Mouse (Mus musculus) lung, embryonic 16.5 days (tissue): ENCODE results near the gene Myh14. TPM values are rescaled to one million over a fixed set of nuclear protein-coding genes. Genes with fewer than 3 reads are reported as not detected.

ENCODE experiments used
- ATAC-seq: fragments of 200-750 bp; cut with Nextera tagmentation; 2 replicates; pipeline ENCODE4 v1.8.0; 2017; ENCODE audit warnings: low read depth, mild to moderate bottlenecking, moderate library complexity
- H3K27ac ChIP-seq: fragments of 300-500 bp; sonication (generic); 2 replicates; pipeline ENCODE4 v1.5.1; 2014; ENCODE audit warnings: mild to moderate bottlenecking, control low read depth, low read length
- H3K27me3 ChIP-seq: fragments of 300-500 bp; sonication (generic); 2 replicates; pipeline ENCODE4 v1.6.1; 2014; ENCODE audit warnings: low read depth, low read length, mixed read lengths; ENCODE audit not compliant: control insufficient read depth, insufficient read depth
- H3K36me3 ChIP-seq: fragments of 300-500 bp; sonication (generic); 2 replicates; pipeline ENCODE4 v1.6.1; 2014; ENCODE audit warnings: low read length; ENCODE audit not compliant: control insufficient read depth, insufficient read depth
- H3K4me1 ChIP-seq: fragments of 300-500 bp; sonication (generic); replicated peaks from 2 replicates; pipeline ENCODE4 v1.6.1; 2014; ENCODE audit warnings: low read length, mixed read lengths; ENCODE audit not compliant: control insufficient read depth, insufficient read depth
- H3K4me2 ChIP-seq: fragments of 300-500 bp; sonication (generic); 2 replicates; pipeline ENCODE4 v1.6.1; 2014; ENCODE audit warnings: low read depth, low read length, control low read depth
- H3K4me3 ChIP-seq: fragments of 300-500 bp; sonication (generic); 2 replicates; pipeline ENCODE4 v1.5.1; 2014; ENCODE audit warnings: mild to moderate bottlenecking, low read length, control low read depth
- H3K9ac ChIP-seq: fragments of 300-500 bp; sonication (generic); 2 replicates; pipeline ENCODE4 v1.6.1; 2014; ENCODE audit warnings: low read length, control low read depth
- H3K9me3 ChIP-seq: fragments of 300-500 bp; sonication (generic); 2 replicates; pipeline ENCODE4 v1.6.1; 2016; ENCODE audit warnings: low read length; ENCODE audit not compliant: control insufficient read depth
- WGBS: fragments of 180-500 bp; shearing (Covaris S2); extraction: QIAGEN DNeasy Blood & Tissue Kit; methylation state at CpG from one replicate; pipeline ENCODE4 v1.1.7; 2014; 5-methylcytosine and 5-hydroxymethylcytosine counted together
- polyA plus RNA-seq: library from polyadenylated mRNA; unstranded; fragments of >200 nt; fragmentation: Nextera tagmentation; extraction: Ambion mirVana; gene quantifications from 2 replicates; pipeline ENCODE4 v1.2.1, GENCODE M21; 2015

The Myh14 gene
- polyA plus RNA-seq, 1 experiment from 2014 or later = 38.8 TPM

GRCm38 (mm10) chr7:44647042-44647724, 23.5 kb downstream of the Myh14 start:
- Histone ChIP-seq H3K4me2 (no peak overlapping the region), H3K4me1 (no peaks in the 10 kb centered on the region), H3K4me3 (no peak overlapping the region), H3K27ac (no peak overlapping the region), H3K36me3 (no peaks in the 10 kb centered on the region), H3K27me3 (no peaks in the 10 kb centered on the region; the same call in 1 of the 2 replicates), H3K9me3 (no peaks in the 10 kb centered on the region), H3K9ac (no peak overlapping the region)
- no peak for ATAC-seq
- 50% methylated on average over 7 of the region's 7 CpGs for WGBS

GRCm38 (mm10) chr7:44645951-44646350, 24.7 kb downstream of the Myh14 start:
- Histone ChIP-seq H3K36me3 (no peaks in the 10 kb centered on the region), H3K4me1 (no peaks in the 10 kb centered on the region), H3K9ac (no peak overlapping the region), H3K27me3 (peaks cover 4% of the 10 kb centered on the region; the same call in 1 of the 2 replicates), H3K27ac (no peak overlapping the region), H3K4me2 (no peak overlapping the region), H3K4me3 (no peak overlapping the region), H3K9me3 (no peaks in the 10 kb centered on the region)
- ATAC-seq = no peak
- 25% methylated on average over 15 of the region's 15 CpGs for WGBS

- ATAC-seq = no peak
- Histone ChIP-seq H3K9me3 (no peaks in the 10 kb centered on the region), H3K4me2 (no peak overlapping the region), H3K27ac (no peak overlapping the region), H3K4me1 (no peaks in the 10 kb centered on the region), H3K36me3 (no peaks in the 10 kb centered on the region), H3K9ac (no peak overlapping the region), H3K4me3 (no peak overlapping the region), H3K27me3 (peaks cover 5% of the 10 kb centered on the region; the same call in 1 of the 2 replicates)
- 64% methylated on average over 5 of the region's 5 CpGs for WGBS
Observed at GRCm38 (mm10) chr7:44645256-44645655, 25.4 kb downstream of the Myh14 start.

GRCm38 (mm10) chr7:44641887-44642286, 28.8 kb downstream of the Myh14 start:
- H3K9ac ChIP-seq = no peak overlapping the region
- no peaks in the 10 kb centered on the region for H3K4me1 ChIP-seq
- H3K4me2 ChIP-seq = no peak overlapping the region
- H3K27me3 ChIP-seq = peaks cover 16% of the 10 kb centered on the region
- no peaks in the 10 kb centered on the region; the same call in 1 of the 2 replicates for H3K36me3 ChIP-seq
- 32% methylated on average over 8 of the region's 8 CpGs for WGBS
- no peak overlapping the region for H3K27ac ChIP-seq
- ATAC-seq = peak; percentile 18; the same call in 1 of the 2 replicates
- H3K4me3 ChIP-seq = no peak overlapping the region
- no peaks in the 10 kb centered on the region for H3K9me3 ChIP-seq

GRCm38 (mm10) chr7:44640843-44641605, 29.6 kb downstream of the Myh14 start:
- H3K27me3 ChIP-seq = peaks cover 16% of the 10 kb centered on the region
- no peak overlapping the region for H3K4me3 ChIP-seq
- H3K4me2 ChIP-seq = no peak overlapping the region
- no peak overlapping the region for H3K9ac ChIP-seq
- H3K9me3 ChIP-seq = no peaks in the 10 kb centered on the region
- ATAC-seq = no peak
- no peaks in the 10 kb centered on the region for H3K4me1 ChIP-seq
- H3K36me3 ChIP-seq = no peaks in the 10 kb centered on the region; the same call in 1 of the 2 replicates
- H3K27ac ChIP-seq = no peak overlapping the region
- WGBS = 26% methylated on average over 25 of the region's 25 CpGs

- no peaks in the 10 kb centered on the region; the same call in 1 of the 2 replicates for H3K36me3 ChIP-seq
- H3K4me1 ChIP-seq = no peaks in the 10 kb centered on the region
- no peak overlapping the region for H3K27ac ChIP-seq
- ATAC-seq = no peak
- H3K4me3 ChIP-seq = no peak overlapping the region
- H3K9me3 ChIP-seq = no peaks in the 10 kb centered on the region
- WGBS = 7% methylated on average over 16 of the region's 16 CpGs
- H3K9ac ChIP-seq = no peak overlapping the region
- no peak overlapping the region for H3K4me2 ChIP-seq
- peaks cover 16% of the 10 kb centered on the region for H3K27me3 ChIP-seq
Observed at GRCm38 (mm10) chr7:44638663-44639062, 32.0 kb downstream of the Myh14 start.

GRCm38 (mm10) chr7:44636684-44637083, 34.0 kb downstream of the Myh14 start:
- no peak overlapping the region for H3K27ac ChIP-seq
- 84% methylated on average over 9 of the region's 9 CpGs for WGBS
- no peak overlapping the region for H3K9ac ChIP-seq
- H3K9me3 ChIP-seq = no peaks in the 10 kb centered on the region
- H3K36me3 ChIP-seq = no peaks in the 10 kb centered on the region; the same call in 1 of the 2 replicates
- H3K27me3 ChIP-seq = peaks cover 16% of the 10 kb centered on the region
- no peak overlapping the region for H3K4me2 ChIP-seq
- no peaks in the 10 kb centered on the region for H3K4me1 ChIP-seq
- no peak for ATAC-seq
- H3K4me3 ChIP-seq = no peak overlapping the region

- H3K27me3 ChIP-seq = no peaks in the 10 kb centered on the region; the same call in 1 of the 2 replicates
- no peak for ATAC-seq
- H3K27ac ChIP-seq = no peak overlapping the region
- no peaks in the 10 kb centered on the region for H3K36me3 ChIP-seq
- H3K4me2 ChIP-seq = no peak overlapping the region
- H3K9me3 ChIP-seq = no peaks in the 10 kb centered on the region
- 32% methylated on average over 15 of the region's 15 CpGs for WGBS
- no peak overlapping the region for H3K9ac ChIP-seq
- H3K4me3 ChIP-seq = no peak overlapping the region
- H3K4me1 ChIP-seq = no peaks in the 10 kb centered on the region; the same call in 1 of the 2 replicates
Observed at GRCm38 (mm10) chr7:44633407-44633806, 37.2 kb downstream of the Myh14 start.

GRCm38 (mm10) chr7:44632676-44633075, 38.0 kb downstream of the Myh14 start:
- no peak for ATAC-seq
- Histone ChIP-seq H3K4me3 (no peak overlapping the region), H3K4me2 (no peak overlapping the region), H3K36me3 (no peaks in the 10 kb centered on the region), H3K9ac (no peak overlapping the region), H3K27me3 (no peaks in the 10 kb centered on the region), H3K4me1 (no peaks in the 10 kb centered on the region; the same call in 1 of the 2 replicates), H3K27ac (no peak overlapping the region), H3K9me3 (no peaks in the 10 kb centered on the region)
- WGBS = 39% methylated on average over 13 of the region's 13 CpGs
